Mouse (Mus musculus) embryonic stem cell, embryonic (primary cell): ENCODE data around the gene Lrp2bp.

Experiments used
- CTCF ChIA-PET, 4 experiments: fragments of 300-600 bp in 2 of 4; fragments of 350-600 bp in 2 of 4; sonication (Branson Sonifier 250); formaldehyde crosslinking; loops; one replicate each; lab custom pipeline; 2022; ENCODE audit warnings: inconsistent platforms in 2 of 4; lab: Charles Lee
- POLR2A ChIA-PET, 4 experiments: fragments of 300-600 bp in 2 of 4; fragments of 350-600 bp in 2 of 4; sonication (Branson Sonifier 250); formaldehyde crosslinking; loops; one replicate each; lab custom pipeline; 2022; ENCODE audit warnings: antibody characterized with exemption in 4 of 4, inconsistent platforms in 1 of 4; lab: Charles Lee

The Lrp2bp gene

GRCm38 (mm10) chr8:45999138-45999783, at the start of gene Lrp2bp:
TSS of gene Lrp2bp (plus strand) at chr8:45999303.
- POLR2A ChIA-PET, result interaction anchor here in 3 of 4 experiments (0.7 to 2.7 kb wide), 25 partner anchors 8 to 618 kb away, joined by 3 to 27 read pairs (median 5); partner anchors contain the start of genes 1700029J07Rik (in 3 of the 3), Ufsp2 (in 3 of the 3), Slc25a4 (in 2 of the 3) and Acsl1 (in 1 of the 3)
- CTCF ChIA-PET, result interaction anchor here in 2 of 4 experiments (0.7 to 1.4 kb wide), 5 partner anchors 11 to 600 kb away, joined by 3 to 5 read pairs (median 4); no protein-coding TSS in a partner anchor

- CTCF ChIA-PET, result interaction anchor here in 2 of 4 experiments (0.6 to 0.9 kb wide), 3 partner anchors 16 to 1157 kb away, joined by 3 to 4 read pairs (median 3); partner anchors contain the start of gene Ccdc110 (in 1 of the 2)
- POLR2A ChIA-PET, result interaction anchor here in 1 of 4 experiments (1.2 kb wide), 1 partner anchor 49 kb away, joined by 8 read pairs; the partner anchor contains the start of gene Lrp2bp
Measured at GRCm38 (mm10) chr8:45950622-45951021, 48.5 kb upstream of the Lrp2bp start.

DNA sequence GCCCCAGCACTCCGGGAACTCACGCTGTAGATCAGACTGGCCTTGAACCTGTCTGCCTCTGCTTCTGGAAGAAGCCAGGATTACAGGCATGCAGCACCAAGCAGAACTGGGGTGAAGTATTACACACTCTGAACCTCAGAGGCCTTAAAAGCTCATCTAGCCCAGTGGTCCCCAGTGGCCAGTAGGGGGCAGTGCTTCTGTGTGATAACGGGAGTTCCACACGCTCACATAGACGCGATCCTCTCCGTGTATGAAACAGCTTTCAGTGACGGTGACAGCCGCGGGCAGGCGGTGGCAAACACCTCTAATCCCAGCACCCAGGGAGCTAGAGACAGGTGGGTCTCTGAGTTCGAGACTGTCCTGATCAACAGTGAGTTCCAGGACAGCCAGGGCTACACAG, 28.2 kb upstream of the Lrp2bp start:
- CTCF ChIA-PET, result interaction anchor here in 3 of 4 experiments (0.6 to 1.2 kb wide), 10 partner anchors 10 to 533 kb away, joined by 3 to 4 read pairs (median 4); partner anchors contain the start of gene Ccdc110 (in 1 of the 3)
- POLR2A ChIA-PET, result interaction anchor here in 1 of 4 experiments (1.1 to 1.4 kb wide), 2 partner anchors 29 to 240 kb away, joined by 3 to 6 read pairs; partner anchors contain the start of genes Lrp2bp and Slc25a4

- CTCF ChIA-PET, result no interaction called here
- POLR2A ChIA-PET, result interaction anchor here in 1 of 4 experiments (3.3 kb wide), 1 partner anchor 25 kb away, joined by 27 read pairs; the partner anchor contains the start of gene Lrp2bp
Measured at GRCm38 (mm10) chr8:45973988-45974505, 25.1 kb upstream of the Lrp2bp start.

- POLR2A ChIA-PET, result interaction anchor here in 3 of 4 experiments (0.7 to 3.3 kb wide), 14 partner anchors 21 to 236 kb away, joined by 3 to 27 read pairs (median 4); partner anchors contain the start of genes Lrp2bp (in 2 of the 3) and Slc25a4 (in 2 of the 3)
Measured at GRCm38 (mm10) chr8:45975126-45975836, 23.8 kb upstream of the Lrp2bp start, which contains the start of the genes 1700029J07Rik and Ufsp2. TSS of gene 1700029J07Rik (minus strand) at chr8:45975252. TSS of gene Ufsp2 (plus strand) at chr8:45975528.

DNA sequence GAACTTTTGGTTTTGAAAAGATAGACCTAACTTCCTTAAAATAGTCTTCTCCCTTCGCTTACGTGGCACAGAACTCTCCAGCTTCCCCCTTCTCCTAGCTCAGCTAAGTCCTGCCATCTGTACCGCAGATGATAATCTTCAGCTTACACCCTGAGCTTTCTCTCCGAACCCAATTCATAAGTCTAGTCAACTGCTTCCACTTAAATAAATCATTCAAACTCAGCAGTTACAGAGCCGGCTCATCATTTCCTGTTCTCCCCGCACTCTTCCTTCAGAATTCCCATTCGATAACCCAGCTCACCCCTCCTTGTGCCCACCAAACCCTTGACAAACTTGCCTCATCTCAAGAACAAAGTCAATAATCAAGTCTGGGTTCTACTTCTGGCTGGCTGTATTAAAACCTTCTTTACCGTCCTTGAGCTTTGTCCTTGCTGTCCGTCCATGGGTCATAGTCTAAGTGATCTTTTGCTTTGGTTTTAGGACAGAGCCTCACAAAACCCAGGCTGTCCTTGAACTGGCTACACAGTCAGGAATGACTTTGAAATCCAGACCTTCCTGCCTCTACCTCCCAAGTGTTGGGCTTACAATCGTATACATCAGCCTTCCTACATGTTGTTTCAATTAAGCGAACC, 23.1 kb upstream of the Lrp2bp start:
- POLR2A ChIA-PET, result interaction anchor here in 3 of 4 experiments (0.7 to 3.3 kb wide), 8 partner anchors 22 to 235 kb away, joined by 3 to 27 read pairs (median 4); partner anchors contain the start of genes Lrp2bp (in 2 of the 3) and Slc25a4 (in 2 of the 3)
- CTCF ChIA-PET, result interaction anchor here in 1 of 4 experiments (0.6 to 0.7 kb wide), 2 partner anchors 135 to 196 kb away, joined by 3 to 6 read pairs; no protein-coding TSS in a partner anchor

More at GRCm38 (mm10) chr8:45975126-45975836, 23.8 kb upstream of the Lrp2bp start, which contains the start of the genes 1700029J07Rik and Ufsp2:
- CTCF ChIA-PET, result interaction anchor here in 2 of 4 experiments (0.6 to 0.7 kb wide), 3 partner anchors 134 to 244 kb away, joined by 3 to 6 read pairs (median 5); no protein-coding TSS in a partner anchor

- ChIA-PET CTCF (interaction anchor here in 1 of 4 experiments (1.4 kb wide), 1 partner anchor 16 kb away, joined by 4 read pairs; no protein-coding TSS in a partner anchor), POLR2A (no interaction called here)
Measured at GRCm38 (mm10) chr8:45986665-45987064, 12.4 kb upstream of the Lrp2bp start.

DNA sequence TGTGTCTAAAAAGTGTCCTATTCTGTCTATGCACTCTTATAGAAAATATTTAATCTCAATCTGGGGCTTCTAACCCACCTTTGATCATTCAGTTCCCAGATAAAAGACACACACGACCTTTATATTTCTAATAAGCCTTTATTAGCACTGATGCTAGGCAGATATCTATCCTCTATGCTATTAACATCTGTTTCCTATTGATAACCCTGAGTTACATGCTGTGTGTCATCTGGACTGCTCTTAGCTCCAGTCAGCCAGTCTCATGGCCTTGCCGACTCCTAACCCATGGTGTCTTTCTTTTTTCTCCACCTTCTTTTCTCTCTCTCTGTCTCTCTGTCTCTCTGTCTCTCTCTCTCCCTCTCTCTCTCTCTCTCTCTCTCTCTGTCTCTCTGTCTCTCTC, 10.9 kb upstream of the Lrp2bp start:
- CTCF ChIA-PET, result no interaction called here
- POLR2A ChIA-PET, result interaction anchor here in 1 of 4 experiments (1.3 kb wide), 1 partner anchor 11 kb away, joined by 3 read pairs; no protein-coding TSS in a partner anchor

GRCm38 (mm10) chr8:45990631-45991310, 8.3 kb upstream of the Lrp2bp start:
- ChIA-PET POLR2A (interaction anchor here in 3 of 4 experiments (0.7 to 1.4 kb wide), 4 partner anchors 8 to 13 kb away, joined by 3 read pairs; partner anchors contain the start of gene Lrp2bp (in 1 of the 3)), CTCF (no interaction called here)

DNA sequence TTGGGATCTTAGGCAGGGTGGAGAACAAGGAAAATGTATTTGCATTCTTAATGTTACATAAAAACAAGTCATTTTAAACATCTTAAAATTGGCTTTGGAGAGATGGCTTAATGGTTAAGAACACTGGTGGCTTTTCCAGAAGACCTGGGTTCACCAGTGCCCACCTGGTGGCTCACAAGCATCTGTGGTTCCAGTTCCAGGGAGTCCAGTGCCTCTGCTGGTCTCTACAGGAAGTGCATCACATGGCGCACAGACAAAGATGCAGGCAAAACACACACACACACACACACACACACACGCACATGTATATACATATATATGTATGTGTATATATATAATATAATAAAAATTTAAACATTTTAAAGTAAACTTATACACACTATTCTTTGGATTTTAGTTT, 5.0 kb upstream of the Lrp2bp start:
- POLR2A ChIA-PET, result interaction anchor here in 1 of 4 experiments (1.2 kb wide), 1 partner anchor 8 kb away, joined by 3 read pairs; no protein-coding TSS in a partner anchor

DNA sequence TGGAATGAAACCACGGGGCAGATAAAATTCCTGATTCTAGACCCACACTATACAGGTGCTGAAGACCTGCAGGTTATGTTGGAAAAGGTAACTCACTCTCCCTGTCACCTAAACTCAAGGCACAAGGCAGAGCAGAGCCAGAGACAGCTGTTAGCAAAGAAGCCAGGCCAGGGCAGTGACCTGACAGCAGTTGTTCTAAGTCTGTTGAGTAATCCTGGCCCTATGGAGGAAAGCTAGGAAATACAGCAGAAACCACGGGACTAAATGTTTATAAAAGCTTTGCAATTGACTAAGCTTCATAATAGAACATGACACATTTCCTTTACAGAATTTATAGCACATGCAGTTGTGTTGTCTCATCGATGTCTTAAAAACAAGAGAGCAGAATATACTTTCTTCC, 3.5 kb upstream of the Lrp2bp start:
- ChIA-PET CTCF (interaction anchor here in 2 of 4 experiments (0.5 to 1.2 kb wide), 2 partner anchors 25 to 110 kb away, joined by 4 read pairs; partner anchors contain the start of gene Pdlim3 (in 1 of the 2)), POLR2A (no interaction called here)

More for the DNA sequence above, 5.0 kb upstream of the Lrp2bp start:
- CTCF ChIA-PET, result interaction anchor here in 2 of 4 experiments (0.6 to 0.7 kb wide), 8 partner anchors 12 to 547 kb away, joined by 3 to 5 read pairs (median 3); no protein-coding TSS in a partner anchor

- POLR2A ChIA-PET, result interaction anchor here in 1 of 4 experiments (2.0 to 2.6 kb wide), 2 partner anchors 23 to 213 kb away, joined by 13 to 27 read pairs; partner anchors contain the start of genes 1700029J07Rik, Slc25a4 and Ufsp2
- CTCF ChIA-PET, result no interaction called here
Measured at GRCm38 (mm10) chr8:45998228-45998627, 875 bp upstream of the Lrp2bp start.

- POLR2A ChIA-PET, result interaction anchor here in 3 of 4 experiments (0.6 to 2.7 kb wide), 30 partner anchors 8 to 617 kb away, joined by 3 to 27 read pairs (median 4); partner anchors contain the start of genes 1700029J07Rik (in 3 of the 3), Ufsp2 (in 3 of the 3), Slc25a4 (in 2 of the 3) and Acsl1 (in 1 of the 3)
- CTCF ChIA-PET, result interaction anchor here in 3 of 4 experiments (0.6 to 1.4 kb wide), 6 partner anchors 10 to 1636 kb away, joined by 3 to 5 read pairs (median 4); no protein-coding TSS in a partner anchor
Measured at GRCm38 (mm10) chr8:45999784-46000705, 942 bp downstream of the Lrp2bp start.

GRCm38 (mm10) chr8:46005596-46005995, 6.5 kb downstream of the Lrp2bp start, which contains the start of gene Ankrd37:
TSS of gene Ankrd37 (minus strand) at chr8:46005707.
- POLR2A ChIA-PET, result no interaction called here
- CTCF ChIA-PET, result no interaction called here

- POLR2A ChIA-PET, result no interaction called here
Measured at GRCm38 (mm10) chr8:46007050-46007672, 8.1 kb downstream of the Lrp2bp start.

More at GRCm38 (mm10) chr8:46007050-46007672, 8.1 kb downstream of the Lrp2bp start:
- CTCF ChIA-PET, result interaction anchor here in 1 of 4 experiments (0.7 kb wide), 1 partner anchor 1116 kb away, joined by 3 read pairs; no protein-coding TSS in a partner anchor
